1 mouse cellular context compared by ENCODE assay signal in the genomic region with DNA sequence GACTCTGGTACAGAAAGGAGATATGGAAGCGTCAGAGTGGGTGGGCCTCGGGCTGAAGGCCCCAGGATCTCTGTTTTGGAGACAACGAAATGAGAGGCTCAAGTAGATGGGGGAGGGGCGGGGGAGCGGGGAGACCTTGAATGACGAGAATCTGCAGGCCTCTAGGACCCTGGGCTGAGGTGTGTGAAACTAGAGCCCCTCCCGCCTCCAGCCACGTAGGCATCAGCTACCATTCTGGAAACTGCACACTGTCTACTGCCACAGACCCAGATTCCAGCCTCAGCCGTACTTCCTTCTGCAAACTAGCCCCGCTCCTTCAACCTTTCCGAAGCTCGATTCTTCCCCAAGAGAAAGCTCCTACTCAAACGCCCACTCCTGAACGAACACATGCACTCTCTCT.
TF ChIP-seq lines count a peak whose summit lies in the region.

No protein-coding gene starts in this region.

TF ChIP-seq in MEL, 35 proteins besides CTCF, POLR2A, EP300 and RAD21:
- TF ChIP-seq CHD1 (IDR thresholded peaks at IDR 0.05; ENCODE audit: low read depth, low read length), result no peak
